Mouse (Mus musculus): ENCODE measurements at regions not wholly inside any gene's neighbourhood (a gene's known extent, or its start where the extent isn't known, plus 50 kb on each side); places are given as distances from the start of the nearest gene placed in this dataset.
A peak's percentile ranks its signal among the peaks of the same experiment; 100 is the strongest.

- intact Hi-C loops (cut with DNase I): no loop called here
- DNase-seq (ENCODE audit: low spot score): no peak
Measured at GRCm38 (mm10) chr7:40391626-40392025, 506.5 kb upstream of the Vstm2b start.

GRCm38 (mm10) chr7:40392207-40392606, 505.9 kb upstream of the Vstm2b start:
- intact Hi-C loops (cut with DNase I): no loop called here
- DNase-seq (ENCODE audit: low spot score): no peak

GRCm38 (mm10) chr7:40392699-40393098, 505.4 kb upstream of the Vstm2b start:
- intact Hi-C loops (cut with DNase I): no loop called here

GRCm38 (mm10) chr7:40398266-40398665, 499.9 kb upstream of the Vstm2b start:
- no peak for DNase-seq (ENCODE audit: low spot score)
- intact Hi-C loops (cut with DNase I): no loop called here

More at GRCm38 (mm10) chr7:40392699-40393098, 505.4 kb upstream of the Vstm2b start:
- no peak for DNase-seq (ENCODE audit: low spot score)

- intact Hi-C loops (cut with DNase I): no loop called here
- no peak for DNase-seq (ENCODE audit: low spot score)
Measured at GRCm38 (mm10) chr7:40419332-40419731, 478.8 kb upstream of the Vstm2b start.

GRCm38 (mm10) chr7:40422125-40422524, 476.0 kb upstream of the Vstm2b start:
- no peak for DNase-seq (ENCODE audit: low spot score)
- intact Hi-C loops (cut with DNase I): no loop called here

GRCm38 (mm10) chr7:40429416-40429815, 468.7 kb upstream of the Vstm2b start:
- intact Hi-C loops (cut with DNase I): no loop called here
- DNase-seq (ENCODE audit: low spot score): no peak

GRCm38 (mm10) chr7:40433906-40434305, 464.2 kb upstream of the Vstm2b start:
- peak; percentile 1 for DNase-seq (ENCODE audit: low spot score)
- intact Hi-C loops (cut with DNase I): no loop called here

- intact Hi-C loops (cut with DNase I): no loop called here
- no peak for DNase-seq (ENCODE audit: low spot score)
Measured at GRCm38 (mm10) chr7:40441128-40441527, 457.0 kb upstream of the Vstm2b start.

GRCm38 (mm10) chr7:40441786-40442185, 456.3 kb upstream of the Vstm2b start:
- intact Hi-C loops (cut with DNase I): no loop called here
- no peak for DNase-seq (ENCODE audit: low spot score)

- no peak for DNase-seq (ENCODE audit: low spot score)
- intact Hi-C loops (cut with DNase I): no loop called here
Measured at GRCm38 (mm10) chr7:40466382-40466781, 431.7 kb upstream of the Vstm2b start.

- no peak for DNase-seq (ENCODE audit: low spot score)
- intact Hi-C loops (cut with DNase I): no loop called here
Measured at GRCm38 (mm10) chr7:40487256-40487655, 410.9 kb upstream of the Vstm2b start.

GRCm38 (mm10) chr7:40522703-40523267, 375.3 kb upstream of the Vstm2b start:
- intact Hi-C loops (cut with DNase I): no loop called here
- DNase-seq (ENCODE audit: low spot score): no peak

- intact Hi-C loops (cut with DNase I): no loop called here
- no peak for DNase-seq (ENCODE audit: low spot score)
Measured at GRCm38 (mm10) chr7:40536601-40537000, 361.5 kb upstream of the Vstm2b start.

GRCm38 (mm10) chr7:40537621-40538020, 360.5 kb upstream of the Vstm2b start:
- no peak for DNase-seq (ENCODE audit: low spot score)
- intact Hi-C loops (cut with DNase I): no loop called here

GRCm38 (mm10) chr7:40539789-40540188, 358.3 kb upstream of the Vstm2b start:
- no peak for DNase-seq (ENCODE audit: low spot score)
- intact Hi-C loops (cut with DNase I): no loop called here

- intact Hi-C loops (cut with DNase I): no loop called here
- no peak for DNase-seq (ENCODE audit: low spot score)
Measured at GRCm38 (mm10) chr7:40541283-40541682, 356.8 kb upstream of the Vstm2b start.

- intact Hi-C loops (cut with DNase I): no loop called here
- DNase-seq (ENCODE audit: low spot score): no peak
Measured at GRCm38 (mm10) chr7:40563447-40564118, 334.5 kb upstream of the Vstm2b start.

- intact Hi-C loops (cut with DNase I): no loop called here
- no peak for DNase-seq (ENCODE audit: low spot score)
Measured at GRCm38 (mm10) chr7:40575971-40576370, 322.2 kb upstream of the Vstm2b start.

GRCm38 (mm10) chr7:40577365-40577764, 320.8 kb upstream of the Vstm2b start:
- intact Hi-C loops (cut with DNase I): no loop called here
- DNase-seq (ENCODE audit: low spot score): no peak

GRCm38 (mm10) chr7:40620761-40621160, 277.4 kb upstream of the Vstm2b start:
- intact Hi-C loops (cut with DNase I): no loop called here
- no peak for DNase-seq (ENCODE audit: low spot score)

- no peak for DNase-seq (ENCODE audit: low spot score)
Measured at GRCm38 (mm10) chr7:40622811-40623210, 275.3 kb upstream of the Vstm2b start.

More at GRCm38 (mm10) chr7:40622811-40623210, 275.3 kb upstream of the Vstm2b start:
- intact Hi-C loops (cut with DNase I): no loop called here
